Mouse (Mus musculus) small intestine, adult 2 months (tissue): ENCODE measurements around the gene Zfhx3. TPM values are rescaled to one million over a fixed set of nuclear protein-coding genes. Genes with fewer than 3 reads are reported as not detected.

Experiments
- H3K27ac ChIP-seq: fragments of 200-500 bp; 2 replicates; pipeline ENCODE4 v1.5.1; 2012; ENCODE audit warnings: low read depth, low read length, control low read depth, inconsistent platforms; ENCODE audit not compliant: insufficient read depth
- H3K27me3 ChIP-seq: fragments of 200-500 bp; 2 replicates; pipeline ENCODE4 v1.6.1; 2012; ENCODE audit warnings: mild to moderate bottlenecking, moderate library complexity, low read length, inconsistent platforms; ENCODE audit not compliant: control insufficient read depth, insufficient read depth
- H3K36me3 ChIP-seq: fragments of 200-500 bp; 2 replicates; pipeline ENCODE4 v1.6.1; 2012; ENCODE audit warnings: mild to moderate bottlenecking, low read length, control low read depth, inconsistent platforms; ENCODE audit not compliant: control insufficient read depth, insufficient read depth
- H3K4me1 ChIP-seq: fragments of 200-500 bp; 2 replicates; pipeline ENCODE4 v1.6.1; 2012; ENCODE audit warnings: low read length, inconsistent platforms, mixed read lengths; ENCODE audit not compliant: control insufficient read depth, insufficient read depth, insufficient read length
- H3K4me3 ChIP-seq: fragments of 200-500 bp; 2 replicates; pipeline ENCODE4 v1.5.1; 2012; ENCODE audit warnings: low read depth, mild to moderate bottlenecking, control low read depth, inconsistent platforms, low read length, moderate library complexity
- CTCF ChIP-seq: fragments of 200-500 bp; IDR thresholded peaks from 2 replicates; pipeline ENCODE4 v1.5.1; 2012; ENCODE audit warnings: low read depth, mild to moderate bottlenecking, control low read depth, inconsistent platforms, low read length, moderate library complexity, mixed read lengths; ENCODE audit not compliant: insufficient replicate concordance, insufficient read length; ENCODE audit errors: extremely low read depth
- POLR2A ChIP-seq: fragments of 200-500 bp; IDR thresholded peaks from 2 replicates; pipeline ENCODE4 v1.6.1; 2012; ENCODE audit warnings: low read depth, mild to moderate bottlenecking, control low read depth, inconsistent platforms, low read length, moderate library complexity
- WGBS: fragments of 180-500 bp; shearing (Covaris S2); methylation state at CpG from one replicate; pipeline ENCODE4 v1.1.7; 2018; 5-methylcytosine and 5-hydroxymethylcytosine counted together
- polyA plus RNA-seq: library from polyadenylated mRNA; depleted of rRNA; stranded (reverse); fragments of >200 nt; gene quantifications from 2 replicates; pipeline ENCODE4 v1.2.3, GENCODE M21; 2012

The Zfhx3 gene
- polyA plus RNA-seq, 1 experiment: 2.0 TPM

- Histone ChIP-seq H3K36me3 (no peaks in the 10 kb centered on the region), H3K4me3 (no peak overlapping the region), H3K4me1 (no peaks in the 10 kb centered on the region), H3K27ac (no peak overlapping the region), H3K27me3 (no peaks in the 10 kb centered on the region)
- TF ChIP-seq POLR2A (no peak), CTCF (no peak)
- WGBS: 74% methylated on average over 3 of the region's 3 CpGs
These were observed 278.1 kb downstream of the Zfhx3 start for GRCm38 (mm10) chr8:108220511-108220910.

- H3K4me3 ChIP-seq: no peak overlapping the region
- no peak for TF ChIP-seq POLR2A
- H3K36me3 ChIP-seq: no peaks in the 10 kb centered on the region
- WGBS: 64% methylated on average over 2 of the region's 2 CpGs
- H3K27me3 ChIP-seq: no peaks in the 10 kb centered on the region
- H3K4me1 ChIP-seq: no peaks in the 10 kb centered on the region
- H3K27ac ChIP-seq: no peak overlapping the region
These were observed 279.6 kb downstream of the Zfhx3 start for GRCm38 (mm10) chr8:108222091-108222490.

DNA sequence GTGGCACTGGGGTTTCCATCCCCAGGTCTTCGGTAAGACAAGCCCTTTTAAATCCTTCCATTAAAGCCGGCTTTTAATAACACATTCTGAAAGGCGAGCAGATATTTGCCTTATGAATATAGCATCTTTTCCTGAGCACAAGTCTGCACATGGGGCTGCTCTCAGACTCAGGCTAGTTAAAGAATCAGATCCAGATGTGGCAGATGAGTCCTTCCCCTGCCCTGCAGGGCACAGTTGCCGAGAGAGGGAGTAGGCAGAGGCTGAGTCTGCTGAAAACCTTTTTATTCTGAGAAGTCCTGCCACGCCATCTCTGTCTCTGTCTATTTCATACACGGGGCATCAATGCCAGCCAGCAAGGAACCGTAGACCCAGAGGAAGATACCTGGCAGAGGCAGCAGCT is 289.9 kb downstream of the Zfhx3 start:
- no peaks in the 10 kb centered on the region for H3K27me3 ChIP-seq
- no peak overlapping the region for H3K27ac ChIP-seq
- WGBS: 87% methylated on average over 7 of the region's 7 CpGs
- no peaks in the 10 kb centered on the region for H3K4me1 ChIP-seq
- no peak overlapping the region for H3K4me3 ChIP-seq
- H3K36me3 ChIP-seq: no peaks in the 10 kb centered on the region
- no peak for TF ChIP-seq POLR2A
- TF ChIP-seq CTCF: no peak

DNA sequence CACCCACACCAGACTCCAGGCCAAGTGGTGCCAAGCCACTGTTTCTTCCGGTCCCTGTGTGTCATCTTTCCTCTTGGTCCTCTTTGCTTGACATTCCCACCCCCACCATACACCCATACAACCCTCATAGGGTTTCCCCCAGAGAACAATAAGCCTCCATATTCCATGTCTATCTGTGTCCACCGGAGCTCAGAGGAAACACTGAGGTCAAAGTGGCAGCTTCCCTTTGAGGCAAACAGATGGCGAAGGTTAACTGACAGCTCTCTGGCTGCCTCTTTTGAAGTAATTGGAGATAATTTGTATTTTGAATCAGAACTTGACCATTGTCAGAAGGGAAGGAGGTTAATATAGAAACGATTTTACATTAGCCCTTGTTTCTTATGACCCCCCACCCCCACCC is 292.0 kb downstream of the Zfhx3 start:
- Histone ChIP-seq H3K4me1 (no peaks in the 10 kb centered on the region), H3K4me3 (no peak overlapping the region), H3K36me3 (no peaks in the 10 kb centered on the region), H3K27me3 (no peaks in the 10 kb centered on the region), H3K27ac (no peak overlapping the region)
- 66% methylated on average over 4 of the region's 4 CpGs for WGBS
- TF ChIP-seq POLR2A (no peak), CTCF (no peak)

GRCm38 (mm10) chr8:108236715-108237114 is 294.3 kb downstream of the Zfhx3 start:
- H3K4me3 ChIP-seq: no peak overlapping the region
- no peaks in the 10 kb centered on the region for H3K4me1 ChIP-seq
- H3K36me3 ChIP-seq: no peaks in the 10 kb centered on the region
- TF ChIP-seq CTCF: no peak
- TF ChIP-seq POLR2A: no peak
- WGBS: 50% methylated on average over 8 of the region's 8 CpGs
- H3K27ac ChIP-seq: no peak overlapping the region
- H3K27me3 ChIP-seq: no peaks in the 10 kb centered on the region

GRCm38 (mm10) chr8:108239531-108239930 is 297.1 kb downstream of the Zfhx3 start:
- H3K27me3 ChIP-seq: no peaks in the 10 kb centered on the region
- H3K36me3 ChIP-seq: no peaks in the 10 kb centered on the region
- TF ChIP-seq POLR2A (no peak), CTCF (no peak)
- no peak overlapping the region for H3K4me3 ChIP-seq
- no peak overlapping the region for H3K27ac ChIP-seq
- 81% methylated on average over 5 of the region's 5 CpGs for WGBS
- H3K4me1 ChIP-seq: no peaks in the 10 kb centered on the region

GRCm38 (mm10) chr8:108241041-108241690 is 298.7 kb downstream of the Zfhx3 start:
- TF ChIP-seq CTCF (no peak), POLR2A (no peak)
- 25% methylated on average over 19 of the region's 19 CpGs for WGBS
- Histone ChIP-seq H3K36me3 (no peaks in the 10 kb centered on the region), H3K4me1 (no peaks in the 10 kb centered on the region), H3K4me3 (no peak overlapping the region), H3K27me3 (no peaks in the 10 kb centered on the region), H3K27ac (no peak overlapping the region)
